Mouse (Mus musculus) bone marrow macrophage, adult 2 months (primary cell): ENCODE data around the gene Foxred2. TPM values are rescaled to one million over a fixed set of nuclear protein-coding genes. Genes with fewer than 3 reads are reported as not detected.

Experiments
- H3K27ac ChIP-seq: 2 replicates; pipeline ENCODE4 v1.5.1; 2012; ENCODE audit warnings: low read depth, low read length; ENCODE audit not compliant: insufficient read depth
- H3K4me1 ChIP-seq: 2 replicates; pipeline ENCODE4 v1.6.1; 2012; ENCODE audit warnings: low read length; ENCODE audit not compliant: control insufficient read depth, insufficient read depth
- H3K4me3 ChIP-seq: 2 replicates; pipeline ENCODE4 v1.5.1; 2012; ENCODE audit warnings: mild to moderate bottlenecking, low read length, moderate library complexity; ENCODE audit not compliant: insufficient read depth
- CTCF ChIP-seq: IDR thresholded peaks from 2 replicates; pipeline ENCODE4 v1.5.1; 2012; ENCODE audit warnings: low read depth, mild to moderate bottlenecking, low read length, moderate library complexity
- POLR2A ChIP-seq: IDR thresholded peaks from 2 replicates; pipeline ENCODE4 v1.6.1; 2012; ENCODE audit warnings: mild to moderate bottlenecking, low read depth, low read length, borderline replicate concordance
- polyA plus RNA-seq: library from polyadenylated mRNA; stranded (reverse); fragments of >200 nt; gene quantifications from 2 replicates; pipeline ENCODE4 v1.2.4, GENCODE M21; 2012; ENCODE audit not compliant: missing spikeins, insufficient read depth, insufficient read length

Gene Foxred2
- polyA plus RNA-seq: 12.3 and 13.3 TPM in 2 replicates

- TF ChIP-seq POLR2A (no peak), CTCF (0 out of 2 replicates have a peak, but pooled peaks have one; percentile 4)
- Histone ChIP-seq H3K4me3 (peak within 1 kb of the TSS; percentile 66), H3K4me1 (peaks cover 14% of the 10 kb centered on the region), H3K27ac (no peak within 1 kb of the TSS)
Observed at GRCm38 (mm10) chr15:77956404-77956901, at the start of gene Foxred2. Gene Foxred2, minus strand, starts transcription at chr15:77956722.

- Histone ChIP-seq H3K27ac (no peak overlapping the region), H3K4me1 (no peaks in the 10 kb centered on the region), H3K4me3 (no peak overlapping the region)
- TF ChIP-seq POLR2A: no peak
- no peak for TF ChIP-seq CTCF
Observed at GRCm38 (mm10) chr15:78003929-78004328, 47.4 kb upstream of the Foxred2 start.

- no peak overlapping the region for H3K4me3 ChIP-seq
- H3K4me1 ChIP-seq: no peaks in the 10 kb centered on the region
- H3K27ac ChIP-seq: no peak overlapping the region
- TF ChIP-seq CTCF (no peak), POLR2A (no peak)
Observed at GRCm38 (mm10) chr15:78001400-78001799, 44.9 kb upstream of the Foxred2 start.

- no peak overlapping the region for H3K27ac ChIP-seq
- no peak overlapping the region for H3K4me3 ChIP-seq
- H3K4me1 ChIP-seq: no peaks in the 10 kb centered on the region
- TF ChIP-seq POLR2A (no peak), CTCF (no peak)
Observed at GRCm38 (mm10) chr15:77988541-77988940, 32.0 kb upstream of the Foxred2 start.

GRCm38 (mm10) chr15:77983391-77983790 is 26.9 kb upstream of the Foxred2 start:
- TF ChIP-seq CTCF: no peak
- TF ChIP-seq POLR2A: no peak
- Histone ChIP-seq H3K4me1 (no peaks in the 10 kb centered on the region), H3K27ac (no peak overlapping the region), H3K4me3 (no peak overlapping the region)

GRCm38 (mm10) chr15:77982195-77982939 is 25.8 kb upstream of the Foxred2 start:
- TF ChIP-seq POLR2A (no peak), CTCF (peak; percentile 73)
- no peaks in the 10 kb centered on the region for H3K4me1 ChIP-seq
- H3K27ac ChIP-seq: no peak overlapping the region
- no peak overlapping the region for H3K4me3 ChIP-seq

GRCm38 (mm10) chr15:77981181-77981680 is 24.7 kb upstream of the Foxred2 start:
- Histone ChIP-seq H3K27ac (no peak overlapping the region), H3K4me3 (no peak overlapping the region), H3K4me1 (no peaks in the 10 kb centered on the region)
- TF ChIP-seq CTCF (no peak), POLR2A (no peak)

- Histone ChIP-seq H3K4me3 (no peak overlapping the region), H3K4me1 (no peaks in the 10 kb centered on the region), H3K27ac (no peak overlapping the region)
- no peak for TF ChIP-seq POLR2A
Observed at GRCm38 (mm10) chr15:77979427-77979865, 22.9 kb upstream of the Foxred2 start.

- H3K4me1 ChIP-seq: no peaks in the 10 kb centered on the region
- no peak overlapping the region for H3K27ac ChIP-seq
- no peak overlapping the region for H3K4me3 ChIP-seq
- TF ChIP-seq POLR2A: no peak
- no peak for TF ChIP-seq CTCF
Observed at GRCm38 (mm10) chr15:77977663-77978062, 21.1 kb upstream of the Foxred2 start.

- TF ChIP-seq POLR2A: no peak
- TF ChIP-seq CTCF: no peak
- H3K4me1 ChIP-seq: peaks cover 8% of the 10 kb centered on the region
- no peak overlapping the region for H3K4me3 ChIP-seq
- H3K27ac ChIP-seq: no peak overlapping the region
Observed at GRCm38 (mm10) chr15:77974165-77974841, 17.8 kb upstream of the Foxred2 start.
